Mouse (Mus musculus) cerebellum, adult 2 months (tissue): ENCODE data around the gene Veph1. TPM values are rescaled to one million over a fixed set of nuclear protein-coding genes. Genes with fewer than 3 reads are reported as not detected.
"Not testable (repeated sequence)": the region's sequence is repeated elsewhere in the genome, so short reads cannot be mapped to it uniquely, and the experiment has no call there.

Experiments used
- DNase-seq, 2 experiments: peaks; one replicate each; pipeline ENCODE4 v3.0.0; 2021
- H3K27ac ChIP-seq: fragments of 200-500 bp; 2 replicates; pipeline ENCODE4 v1.5.1; 2012; ENCODE audit warnings: low read length, control low read depth, inconsistent platforms; ENCODE audit not compliant: insufficient read depth
- H3K27me3 ChIP-seq: fragments of 200-500 bp; 2 replicates; pipeline ENCODE4 v1.6.1; 2012; ENCODE audit warnings: inconsistent platforms, mild to moderate bottlenecking, low read length, moderate library complexity; ENCODE audit not compliant: control insufficient read depth, insufficient read depth
- H3K4me1 ChIP-seq: fragments of 200-500 bp; 2 replicates; pipeline ENCODE4 v1.6.1; 2011; ENCODE audit warnings: low read length; ENCODE audit not compliant: control insufficient read depth, insufficient read depth
- H3K4me3 ChIP-seq: fragments of 200-500 bp; replicated peaks from 2 replicates; pipeline ENCODE3; 2011; ENCODE audit warnings: mild to moderate bottlenecking, low read depth, low read length, control low read depth; ENCODE audit not compliant: insufficient read depth
- CTCF ChIP-seq: fragments of 200-500 bp; IDR thresholded peaks from 2 replicates; pipeline ENCODE4 v1.5.1; 2011; ENCODE audit warnings: low read depth, mild to moderate bottlenecking, control low read depth, low read length, moderate library complexity, borderline replicate concordance; ENCODE audit not compliant: insufficient read depth
- POLR2A ChIP-seq: fragments of 200-500 bp; IDR thresholded peaks from 2 replicates; pipeline ENCODE4 v1.6.1; 2011; ENCODE audit warnings: low read length, control low read depth, borderline replicate concordance; ENCODE audit not compliant: insufficient read depth
- WGBS: fragments of 180-500 bp; shearing (Covaris S2); methylation state at CpG from one replicate; pipeline ENCODE4 v1.1.7; 2018; 5-methylcytosine and 5-hydroxymethylcytosine counted together
- polyA plus RNA-seq: library from polyadenylated mRNA; depleted of rRNA; stranded (reverse); fragments of >200 nt; gene quantifications from 2 replicates; pipeline ENCODE4 v1.2.3, GENCODE M21; 2012

Veph1 gene
- polyA plus RNA-seq, 1 experiment: 0.08 TPM

DNA sequence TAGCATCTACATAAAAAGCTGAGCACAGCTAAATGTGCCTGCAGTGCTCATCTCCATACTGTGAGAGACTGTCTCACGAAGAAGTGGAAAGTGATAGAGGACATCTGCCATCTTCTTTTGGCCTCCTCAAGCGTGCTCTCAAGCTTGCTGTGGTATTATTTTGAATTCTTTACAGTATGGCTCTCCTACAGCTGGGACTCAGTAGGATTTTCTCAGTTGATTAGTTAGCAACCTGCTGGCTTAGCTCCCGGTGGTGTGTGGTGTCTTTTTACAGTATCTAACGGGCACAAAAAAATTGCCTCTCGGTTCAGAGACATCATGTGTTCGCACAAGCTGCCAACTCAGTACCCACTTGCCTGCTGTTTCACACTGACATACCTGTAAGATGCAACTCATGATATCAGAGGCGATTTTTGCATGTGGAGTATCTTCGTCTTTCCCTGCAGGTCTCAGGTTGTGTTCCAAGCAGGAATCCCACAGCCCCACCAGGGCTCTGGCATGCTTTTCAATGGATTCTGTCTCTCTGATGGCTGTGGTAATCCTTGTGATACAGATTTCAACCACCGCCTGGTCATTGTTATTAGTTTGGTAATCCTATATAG is 42.0 kb downstream of the Veph1 start:
- peak; percentile 33 to 53 for DNase-seq
- Histone ChIP-seq H3K27ac (no peak overlapping the region), H3K4me3 (no peak overlapping the region), H3K4me1 (no peaks in the 10 kb centered on the region), H3K27me3 (no peaks in the 10 kb centered on the region)
- WGBS: 10% methylated on average over 9 of the region's 9 CpGs
- TF ChIP-seq CTCF (no peak), POLR2A (no peak)

DNA sequence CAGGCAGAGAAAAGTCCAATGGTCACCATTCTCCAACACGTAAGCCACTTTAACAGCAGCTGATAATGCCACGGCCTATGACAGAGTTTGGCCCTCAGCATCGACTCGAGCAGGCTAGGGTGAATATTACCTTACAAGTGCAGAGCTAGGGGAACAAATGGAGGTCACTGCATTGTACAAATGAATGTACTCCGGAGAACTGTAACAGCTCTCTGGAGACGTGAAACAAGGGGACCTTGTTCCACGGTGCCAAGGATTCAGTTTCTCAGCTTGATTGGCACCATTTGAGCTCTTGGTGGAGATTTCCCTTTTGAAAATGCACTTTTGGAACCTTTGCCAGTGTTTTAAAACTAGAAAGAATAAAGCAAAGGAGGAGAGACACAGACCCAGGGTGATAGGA is 44.8 kb downstream of the Veph1 start:
- no peak for DNase-seq
- no peaks in the 10 kb centered on the region for H3K27me3 ChIP-seq
- no peak overlapping the region for H3K27ac ChIP-seq
- no peaks in the 10 kb centered on the region for H3K4me1 ChIP-seq
- no peak overlapping the region for H3K4me3 ChIP-seq
- WGBS: 68% methylated on average over 7 of the region's 7 CpGs
- no peak for TF ChIP-seq CTCF
- TF ChIP-seq POLR2A: no peak

DNA sequence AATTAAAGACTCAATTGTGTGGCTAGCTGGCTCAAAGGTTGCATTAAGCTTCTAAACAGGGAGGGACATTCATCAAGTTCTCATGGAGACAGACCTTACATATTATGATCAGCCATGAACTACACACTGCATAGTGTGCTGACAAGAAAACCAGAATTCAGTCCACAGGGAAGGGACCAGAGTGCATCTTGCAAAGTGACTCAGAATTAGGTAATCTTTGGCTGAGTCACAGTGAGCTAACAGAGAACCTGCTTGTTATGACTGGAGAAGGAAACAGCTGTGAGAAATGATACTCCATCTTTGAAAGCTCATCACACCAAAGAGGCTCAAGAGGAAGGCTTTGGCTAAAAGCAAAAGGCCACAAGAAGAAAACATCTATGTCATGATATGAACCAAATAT is 56.2 kb downstream of the Veph1 start:
- TF ChIP-seq POLR2A: no peak
- no peak for TF ChIP-seq CTCF
- Histone ChIP-seq H3K27ac (no peak overlapping the region), H3K4me1 (no peaks in the 10 kb centered on the region), H3K27me3 (no peaks in the 10 kb centered on the region), H3K4me3 (no peak overlapping the region)
- DNase-seq: no peak

DNA sequence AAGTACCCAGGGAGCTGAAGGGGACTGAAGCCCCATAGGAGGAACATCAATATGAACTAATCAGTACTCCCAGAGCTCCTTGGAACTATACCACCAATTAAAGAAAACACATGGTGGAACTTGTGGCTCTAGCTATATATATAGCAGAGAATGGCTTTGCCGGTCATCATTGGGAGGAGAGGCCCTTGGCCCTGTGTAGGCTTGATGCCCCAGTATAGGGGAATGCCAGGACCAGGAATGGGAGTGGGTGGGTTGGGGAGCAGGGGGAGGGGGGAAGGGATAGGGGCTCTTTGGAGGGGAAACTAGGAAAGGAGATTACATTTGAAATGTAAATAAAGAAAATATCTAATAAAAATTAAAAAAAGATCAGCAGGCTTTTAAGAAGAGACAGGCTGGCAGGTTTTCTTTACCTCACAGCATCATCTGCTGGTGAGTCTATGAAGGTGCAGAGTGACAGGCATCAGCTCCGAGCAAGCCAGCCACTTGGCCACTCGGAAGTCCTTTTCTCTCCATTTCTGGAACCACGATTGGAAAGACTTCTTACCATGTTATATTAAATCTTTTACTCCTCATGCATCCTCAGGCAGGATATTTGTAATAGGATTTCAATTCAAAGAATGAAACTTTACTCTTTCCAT is 60.3 kb downstream of the Veph1 start:
- not testable (repeated sequence) for DNase-seq, H3K27ac ChIP-seq, H3K4me3 ChIP-seq, H3K4me1 ChIP-seq, H3K27me3 ChIP-seq
- WGBS: 34% methylated on average over 4 of the region's 4 CpGs
- TF ChIP-seq CTCF: peak; percentile 39; the same call in 1 of the 2 replicates

DNA sequence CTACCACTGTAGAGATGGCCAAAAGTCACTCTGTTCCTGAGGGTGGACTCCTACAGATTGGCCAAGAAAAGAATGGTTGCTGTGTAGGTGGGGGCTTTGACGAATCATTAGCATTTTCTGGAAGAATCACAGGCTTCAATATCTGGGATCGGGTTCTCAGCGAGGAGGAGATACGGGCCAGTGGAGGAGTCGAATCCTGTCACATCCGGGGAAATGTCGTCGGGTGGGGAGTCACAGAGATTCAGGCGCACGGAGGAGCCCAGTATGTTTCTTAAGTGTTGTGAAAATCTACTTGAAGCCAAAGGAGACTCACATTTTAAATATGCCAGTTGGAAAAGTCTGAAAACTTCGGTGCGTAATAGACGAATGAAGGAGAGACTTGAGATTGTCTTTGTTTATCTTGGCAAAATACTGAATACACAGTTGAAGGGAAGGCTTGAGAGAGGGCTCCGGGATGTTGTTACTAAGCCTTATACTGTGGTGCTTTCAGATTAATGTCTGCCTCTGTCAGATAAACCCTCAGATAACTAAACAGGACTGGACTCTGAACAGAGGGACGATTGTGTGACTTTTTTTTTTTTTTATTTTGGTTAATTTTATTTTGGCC is 71.6 kb downstream of the Veph1 start:
- DNase-seq: no peak
- 81% methylated on average over 15 of the region's 15 CpGs for WGBS
- Histone ChIP-seq H3K4me1 (no peaks in the 10 kb centered on the region), H3K27ac (no peak overlapping the region), H3K27me3 (no peaks in the 10 kb centered on the region), H3K4me3 (no peak overlapping the region)
- TF ChIP-seq POLR2A (no peak), CTCF (no peak)

DNA sequence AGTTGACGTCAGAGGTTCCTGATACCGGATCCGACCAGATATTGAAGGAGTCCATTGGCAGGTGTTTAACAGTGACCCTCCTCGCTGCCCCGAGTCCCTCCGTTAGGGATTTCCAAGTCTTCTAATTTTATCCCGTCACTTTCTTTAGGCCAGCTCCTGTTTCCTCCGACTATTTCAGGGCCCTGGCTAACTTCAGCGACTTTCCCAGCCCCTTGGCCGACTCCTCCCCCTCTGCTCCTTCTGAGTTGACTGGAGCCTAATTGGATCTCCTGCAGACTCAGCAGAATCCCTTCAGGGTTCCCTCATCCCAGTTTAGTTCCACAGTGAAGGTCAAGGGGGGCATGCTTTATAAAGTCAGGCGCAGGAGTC is 75.4 kb downstream of the Veph1 start:
- Histone ChIP-seq H3K27me3 (no peaks in the 10 kb centered on the region), H3K4me1 (no peaks in the 10 kb centered on the region), H3K27ac (no peak overlapping the region), H3K4me3 (no peak overlapping the region)
- no peak for DNase-seq
- no peak for TF ChIP-seq POLR2A
- TF ChIP-seq CTCF: no peak
- WGBS: 7% methylated on average over 11 of the region's 11 CpGs

DNA sequence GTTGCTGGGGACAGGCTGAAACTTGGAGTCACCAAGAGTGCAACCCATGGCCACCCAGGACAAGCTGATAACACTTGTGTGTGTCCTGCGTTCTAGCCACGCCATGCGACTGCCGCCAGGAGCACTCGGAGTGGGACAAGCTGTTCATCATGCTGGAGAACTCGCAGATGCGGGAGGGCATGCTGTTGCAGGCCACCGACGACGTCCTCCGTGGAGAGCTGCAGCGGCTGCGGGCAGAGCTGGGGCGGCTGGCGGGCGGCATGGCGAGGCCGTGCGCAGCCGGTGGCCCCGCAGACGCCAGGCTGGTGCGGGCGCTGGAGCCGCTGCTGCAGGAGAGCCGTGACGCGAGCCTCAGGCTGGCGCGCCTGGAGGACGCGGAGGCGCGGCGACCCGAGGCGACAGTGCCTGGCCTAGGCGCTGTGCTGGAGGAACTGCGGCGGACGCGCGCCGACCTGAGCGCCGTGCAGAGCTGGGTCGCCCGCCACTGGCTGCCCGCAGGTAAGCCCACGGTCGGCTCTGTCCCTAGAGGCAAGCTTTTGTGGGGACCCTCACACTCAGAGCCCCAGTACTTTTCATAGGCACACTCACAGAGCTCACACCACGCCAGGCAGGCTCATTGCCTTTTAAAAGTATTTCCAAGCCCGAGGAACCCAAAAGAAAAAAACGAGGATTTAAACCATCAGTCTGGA is 75.9 kb downstream of the Veph1 start:
- no peak overlapping the region for H3K27ac ChIP-seq
- under 1% methylated on average over 54 of the region's 54 CpGs for WGBS
- H3K4me1 ChIP-seq: no peaks in the 10 kb centered on the region
- TF ChIP-seq POLR2A (no peak), CTCF (no peak)
- H3K4me3 ChIP-seq: no peak overlapping the region
- H3K27me3 ChIP-seq: no peaks in the 10 kb centered on the region
- DNase-seq: peak; percentile 9 to 24
